Mouse (Mus musculus): Measurements from ENCODE around the gene Herpud2. TPM values are rescaled to one million over a fixed set of nuclear protein-coding genes. Genes with fewer than 3 reads are reported as not detected.
"Not testable (repeated sequence)": the region's sequence is repeated elsewhere in the genome, so short reads cannot be mapped to it uniquely, and the experiment has no call there.

Gene Herpud2
- polyA plus RNA-seq, 1 experiment from 2014 or later = 15.1 TPM

DNA sequence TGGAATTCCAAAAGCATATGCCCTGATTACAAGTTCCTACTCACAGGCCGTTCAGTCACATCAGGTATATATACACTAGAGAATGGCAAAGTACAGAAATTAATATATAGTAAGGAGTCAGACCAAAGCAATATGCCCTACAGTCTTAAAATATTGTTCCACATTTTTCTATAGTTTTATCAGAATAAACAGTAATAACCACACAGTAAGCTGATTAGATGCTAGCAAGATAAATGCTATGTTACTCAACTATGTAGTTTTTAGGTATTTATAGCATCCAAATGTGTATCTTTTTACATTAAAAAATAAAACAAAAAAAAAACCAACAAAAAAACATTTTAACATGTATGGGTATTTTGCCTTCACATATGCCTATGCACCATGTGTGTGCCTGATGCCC is 5.7 kb downstream of the Herpud2 start:
- H3K27me3 ChIP-seq = no peaks in the 10 kb centered on the region
- H3K27ac ChIP-seq (replicated peaks) = no peak overlapping the region
- no peak overlapping the region for H3K9ac ChIP-seq
- no peak for ATAC-seq (ENCODE audit: insufficient read depth)
- no peaks in the 10 kb centered on the region for H3K9me3 ChIP-seq (replicated peaks)
- WGBS (ENCODE audit: insufficient replicate concordance) = 47% methylated on average over 1 of the region's 1 CpGs
- no peak overlapping the region for H3K4me3 ChIP-seq (replicated peaks)
- H3K4me2 ChIP-seq = no peak overlapping the region
- peaks cover 39% of the 10 kb centered on the region for H3K4me1 ChIP-seq (replicated peaks)
- 0 out of 2 replicates have a peak, but pooled peaks cover 3% of the 10 kb centered on the region for H3K36me3 ChIP-seq (replicated peaks)

DNA sequence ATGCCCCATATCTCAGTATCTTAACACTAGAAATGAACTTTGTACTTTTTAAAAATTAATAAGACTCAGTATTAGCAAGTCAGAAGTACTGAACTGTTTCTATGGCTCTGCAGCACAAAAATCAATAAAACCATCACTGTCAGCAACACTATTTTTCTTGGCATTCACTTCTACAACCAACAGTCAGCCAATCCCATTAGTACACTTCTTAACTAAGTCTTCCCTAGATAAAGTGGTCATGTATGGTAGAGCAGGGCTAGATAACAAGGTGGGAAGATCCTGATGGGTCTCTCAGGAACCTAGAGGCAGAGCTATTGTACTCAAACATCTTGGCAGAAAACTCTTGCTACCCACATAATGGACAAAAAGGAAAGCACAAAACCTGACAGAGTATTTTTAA is 7.7 kb downstream of the Herpud2 start:
- H3K4me1 ChIP-seq (replicated peaks) = peaks cover 39% of the 10 kb centered on the region
- no peak overlapping the region for H3K4me2 ChIP-seq
- ATAC-seq (ENCODE audit: insufficient read depth) = no peak
- no peak overlapping the region for H3K4me3 ChIP-seq (replicated peaks)
- H3K36me3 ChIP-seq (replicated peaks) = 0 out of 2 replicates have a peak, but pooled peaks cover 3% of the 10 kb centered on the region
- H3K9me3 ChIP-seq (replicated peaks) = no peaks in the 10 kb centered on the region
- no peaks in the 10 kb centered on the region for H3K27me3 ChIP-seq
- H3K9ac ChIP-seq = no peak overlapping the region
- no peak overlapping the region for H3K27ac ChIP-seq (replicated peaks)

GRCm38 (mm10) chr9:25142988-25143387 is 8.6 kb downstream of the Herpud2 start:
- Histone ChIP-seq H3K27me3 (no peaks in the 10 kb centered on the region), H3K9ac (no peak overlapping the region), H3K36me3 (replicated peaks) (0 out of 2 replicates have a peak, but pooled peaks cover 3% of the 10 kb centered on the region), H3K4me1 (replicated peaks) (peaks cover 33% of the 10 kb centered on the region), H3K27ac (replicated peaks) (no peak overlapping the region), H3K4me3 (replicated peaks) (no peak overlapping the region), H3K4me2 (no peak overlapping the region), H3K9me3 (replicated peaks) (no peaks in the 10 kb centered on the region)
- no peak for ATAC-seq (ENCODE audit: insufficient read depth)
- 57% methylated on average over 1 of the region's 1 CpGs for WGBS (ENCODE audit: insufficient replicate concordance)

GRCm38 (mm10) chr9:25142041-25142440 is 9.6 kb downstream of the Herpud2 start:
- H3K9ac ChIP-seq = no peak overlapping the region
- no peaks in the 10 kb centered on the region for H3K9me3 ChIP-seq (replicated peaks)
- H3K36me3 ChIP-seq (replicated peaks) = 0 out of 2 replicates have a peak, but pooled peaks cover 3% of the 10 kb centered on the region
- H3K27ac ChIP-seq (replicated peaks) = no peak overlapping the region
- no peak for ATAC-seq (ENCODE audit: insufficient read depth)
- H3K4me1 ChIP-seq (replicated peaks) = peaks cover 30% of the 10 kb centered on the region
- no peak overlapping the region for H3K4me2 ChIP-seq
- WGBS (ENCODE audit: insufficient replicate concordance) = 85% methylated on average over 3 of the region's 3 CpGs
- no peaks in the 10 kb centered on the region for H3K27me3 ChIP-seq
- no peak overlapping the region for H3K4me3 ChIP-seq (replicated peaks)

DNA sequence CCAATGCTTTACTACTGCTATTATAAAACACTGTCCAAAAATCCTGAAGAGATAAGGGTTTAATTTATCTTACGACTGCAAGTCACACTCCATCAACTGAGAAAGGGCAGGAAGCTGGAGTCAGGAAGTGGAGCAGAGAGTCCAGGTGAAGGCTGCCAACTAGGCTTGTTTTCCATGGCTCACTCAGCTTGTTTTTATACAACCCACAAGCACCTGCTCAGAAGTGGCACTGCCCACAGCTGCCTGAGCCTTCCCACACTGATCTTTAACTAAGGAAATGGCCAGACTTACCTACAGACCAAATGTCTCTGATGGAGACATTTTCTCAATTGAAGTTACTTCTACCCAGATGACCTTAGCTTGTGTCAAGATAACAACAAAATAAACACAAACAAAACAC is 11.3 kb downstream of the Herpud2 start:
- Histone ChIP-seq H3K9me3 (replicated peaks) (no peaks in the 10 kb centered on the region), H3K4me2 (no peak overlapping the region), H3K36me3 (replicated peaks) (no peaks in the 10 kb centered on the region), H3K27ac (replicated peaks) (no peak overlapping the region), H3K4me3 (replicated peaks) (no peak overlapping the region), H3K4me1 (replicated peaks) (peaks cover 22% of the 10 kb centered on the region), H3K27me3 (no peaks in the 10 kb centered on the region), H3K9ac (no peak overlapping the region)
- 25% methylated on average over 1 of the region's 1 CpGs for WGBS (ENCODE audit: insufficient replicate concordance)
- ATAC-seq (ENCODE audit: insufficient read depth) = no peak

DNA sequence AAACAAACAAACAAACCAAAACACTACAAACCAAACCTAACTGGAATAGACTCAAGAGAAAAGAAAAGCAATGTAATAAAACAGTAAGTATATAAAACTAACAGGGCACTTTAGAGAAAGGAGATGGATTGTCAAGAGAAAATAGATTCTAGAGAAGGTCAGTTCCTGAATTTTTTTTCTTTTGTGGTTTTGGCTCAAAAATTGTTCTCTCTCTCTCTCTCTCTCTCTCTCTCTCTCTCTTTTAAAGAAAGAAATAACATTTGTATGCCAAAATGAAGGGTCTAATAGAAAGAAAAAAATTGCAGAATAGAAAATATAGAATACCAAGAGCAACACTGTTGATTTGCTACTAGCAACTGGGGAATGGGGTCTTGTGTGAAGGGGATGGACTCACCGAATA is 12.7 kb downstream of the Herpud2 start:
- no peaks in the 10 kb centered on the region for H3K27me3 ChIP-seq
- H3K4me3 ChIP-seq (replicated peaks) = no peak overlapping the region
- ATAC-seq (ENCODE audit: insufficient read depth) = no peak
- H3K9me3 ChIP-seq (replicated peaks) = no peaks in the 10 kb centered on the region
- peaks cover 16% of the 10 kb centered on the region for H3K4me1 ChIP-seq (replicated peaks)
- WGBS (ENCODE audit: insufficient replicate concordance) = 76% methylated on average over 1 of the region's 1 CpGs
- H3K36me3 ChIP-seq (replicated peaks) = no peaks in the 10 kb centered on the region
- H3K4me2 ChIP-seq = no peak overlapping the region
- no peak overlapping the region for H3K9ac ChIP-seq
- H3K27ac ChIP-seq (replicated peaks) = no peak overlapping the region

GRCm38 (mm10) chr9:25132920-25133319 is 18.7 kb downstream of the Herpud2 start:
- Histone ChIP-seq H3K4me2 (no peak overlapping the region), H3K9me3 (replicated peaks) (no peaks in the 10 kb centered on the region), H3K27ac (replicated peaks) (no peak overlapping the region), H3K27me3 (no peaks in the 10 kb centered on the region), H3K36me3 (replicated peaks) (peaks cover 12% of the 10 kb centered on the region), H3K9ac (no peak overlapping the region), H3K4me1 (replicated peaks) (0 out of 2 replicates have a peak, but pooled peaks cover 4% of the 10 kb centered on the region), H3K4me3 (replicated peaks) (no peak overlapping the region)
- ATAC-seq (ENCODE audit: insufficient read depth) = no peak
- 37% methylated on average over 4 of the region's 4 CpGs for WGBS (ENCODE audit: insufficient replicate concordance)

- H3K4me3 ChIP-seq (replicated peaks) = no peak overlapping the region
- no peak overlapping the region for H3K9ac ChIP-seq
- H3K27me3 ChIP-seq = no peaks in the 10 kb centered on the region
- ATAC-seq (ENCODE audit: insufficient read depth) = no peak
- H3K4me1 ChIP-seq (replicated peaks) = 0 out of 2 replicates have a peak, but pooled peaks cover 2% of the 10 kb centered on the region
- H3K27ac ChIP-seq (replicated peaks) = no peak overlapping the region
- peaks cover 12% of the 10 kb centered on the region for H3K36me3 ChIP-seq (replicated peaks)
- no peaks in the 10 kb centered on the region for H3K9me3 ChIP-seq (replicated peaks)
- no peak overlapping the region for H3K4me2 ChIP-seq
These were observed 19.4 kb downstream of the Herpud2 start for GRCm38 (mm10) chr9:25132253-25132652.

- no peak overlapping the region for H3K4me2 ChIP-seq
- whole genome bisulfite sequencing (ENCODE audit: insufficient replicate concordance) = 56% methylated on average over 2 of the region's 2 CpGs
- H3K27me3 ChIP-seq = no peaks in the 10 kb centered on the region
- H3K36me3 ChIP-seq (replicated peaks) = peaks cover 42% of the 10 kb centered on the region
- no peaks in the 10 kb centered on the region for H3K4me1 ChIP-seq (replicated peaks)
- no peaks in the 10 kb centered on the region for H3K9me3 ChIP-seq (replicated peaks)
- H3K27ac ChIP-seq (replicated peaks) = no peak overlapping the region
- no peak for ATAC-seq (ENCODE audit: insufficient read depth)
- H3K4me3 ChIP-seq (replicated peaks) = no peak overlapping the region
- no peak overlapping the region for H3K9ac ChIP-seq
These were observed 27.6 kb downstream of the Herpud2 start for GRCm38 (mm10) chr9:25124048-25124447.

DNA sequence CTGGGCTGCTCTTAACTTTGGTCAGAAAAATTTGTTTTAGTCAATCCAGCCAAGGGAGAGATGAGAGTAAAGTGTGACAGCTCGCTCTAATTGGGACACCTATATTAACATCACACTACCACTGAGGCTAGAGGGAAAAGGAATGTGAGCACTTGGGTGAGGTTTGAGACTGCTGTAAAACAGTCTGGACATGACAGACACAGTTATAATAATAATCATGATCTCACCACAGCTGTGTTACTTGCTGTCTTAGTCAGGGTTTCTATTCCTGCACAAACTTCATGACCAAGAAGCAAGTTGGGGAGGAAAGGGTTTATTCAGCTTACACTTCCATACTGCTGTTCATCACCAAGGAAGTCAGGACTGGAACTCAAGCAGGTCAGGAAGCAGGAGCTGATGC is 28.0 kb downstream of the Herpud2 start:
- not testable (repeated sequence) for H3K4me3 ChIP-seq (replicated peaks); H3K9me3 ChIP-seq (replicated peaks); H3K27ac ChIP-seq (replicated peaks); H3K9ac ChIP-seq; H3K4me2 ChIP-seq; ATAC-seq (ENCODE audit: insufficient read depth); H3K4me1 ChIP-seq (replicated peaks); H3K27me3 ChIP-seq
- 91% methylated on average over 1 of the region's 1 CpGs for WGBS (ENCODE audit: insufficient replicate concordance)
- H3K36me3 ChIP-seq (replicated peaks) = peaks cover 42% of the 10 kb centered on the region

GRCm38 (mm10) chr9:25104638-25105037 is 47.0 kb downstream of the Herpud2 start:
- ATAC-seq (ENCODE audit: insufficient read depth) = no peak; the same call in 1 of the 2 replicates
- Histone ChIP-seq H3K4me2 (no peak overlapping the region), H3K4me3 (replicated peaks) (no peak overlapping the region), H3K27ac (replicated peaks) (no peak overlapping the region), H3K9me3 (replicated peaks) (no peaks in the 10 kb centered on the region), H3K27me3 (no peaks in the 10 kb centered on the region), H3K9ac (no peak overlapping the region), H3K4me1 (replicated peaks) (no peaks in the 10 kb centered on the region), H3K36me3 (replicated peaks) (peaks cover 40% of the 10 kb centered on the region)

DNA sequence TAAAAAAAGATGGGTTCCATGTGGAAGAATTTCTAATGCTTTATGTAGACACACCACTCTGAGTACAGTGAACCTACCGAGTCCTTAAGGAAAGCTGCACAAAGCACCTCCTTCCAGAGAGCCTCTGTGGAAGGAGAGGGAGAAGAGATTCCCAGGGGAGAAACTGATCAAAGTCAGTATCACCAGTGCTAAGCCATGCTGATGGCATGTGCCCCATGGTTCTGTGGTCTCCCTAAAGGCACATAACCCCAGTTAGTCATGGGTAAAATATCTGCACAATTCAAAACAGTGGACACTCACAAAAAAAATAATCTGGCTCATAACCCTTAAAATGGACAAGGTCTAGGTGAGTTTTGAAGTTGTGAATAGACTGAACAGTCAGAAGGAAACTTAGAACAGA is 48.7 kb downstream of the Herpud2 start:
- Histone ChIP-seq H3K27ac (replicated peaks) (no peak overlapping the region), H3K27me3 (no peaks in the 10 kb centered on the region), H3K9me3 (replicated peaks) (no peaks in the 10 kb centered on the region), H3K9ac (no peak overlapping the region), H3K4me2 (no peak overlapping the region), H3K4me3 (replicated peaks) (no peak overlapping the region), H3K4me1 (replicated peaks) (no peaks in the 10 kb centered on the region), H3K36me3 (replicated peaks) (peaks cover 30% of the 10 kb centered on the region)
- no peak for ATAC-seq (ENCODE audit: insufficient read depth)
- WGBS (ENCODE audit: insufficient replicate concordance) = 86% methylated on average over 1 of the region's 1 CpGs

Data from liver, embryonic 15.5 days (tissue).